Mouse (Mus musculus) heart, postnatal 10 days (tissue): ENCODE measurements around the gene Gpr35. TPM values are rescaled to one million over a fixed set of nuclear protein-coding genes. Genes with fewer than 3 reads are reported as not detected.

Experiments used
- DNase-seq, 2 experiments: peaks; one replicate each; pipeline ENCODE4 v3.0.0; 2021
- intact Hi-C: fragments of 180-260 bp; cut with DNase I; formaldehyde crosslinking; loops from one replicate; pipeline ENCODE4 v1.15.1; 2025
- total RNA-seq, 2 experiments: library from RNA; stranded (reverse); gene quantifications; 2 replicates each; pipeline ENCODE4 v1.2.3; 2021

Gene Gpr35
- total RNA-seq, 2 experiments from 2014 or later, result 0.29 to 0.45 TPM

DNA sequence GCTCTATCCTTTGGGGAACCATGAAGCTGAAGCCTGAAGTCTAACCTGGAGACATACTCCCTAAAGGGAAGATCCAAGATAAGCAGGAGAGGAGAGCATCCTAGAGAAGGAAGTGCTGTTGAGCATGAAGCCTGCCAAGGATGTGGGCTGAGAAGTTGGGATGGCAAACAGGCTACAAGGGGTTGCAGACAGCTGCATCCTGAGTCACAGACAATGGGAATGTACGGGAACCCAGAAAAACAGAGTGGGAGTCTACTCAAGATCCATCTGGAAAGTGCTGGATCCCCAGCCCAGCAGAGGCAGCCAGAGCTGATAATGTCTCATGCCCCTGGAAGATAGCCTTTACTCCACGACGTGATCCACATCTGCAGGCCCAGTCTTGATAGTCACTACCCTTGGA, 80.5 kb downstream of the Gpr35 start:
- no peak for DNase-seq
- intact Hi-C loops, result no loop called here

GRCm38 (mm10) chr1:93033989-93034388, 83.3 kb downstream of the Gpr35 start:
- DNase-seq, result peak; percentile 13 to 21
- intact Hi-C loops, result no loop called here

GRCm38 (mm10) chr1:93035981-93036380, 85.3 kb downstream of the Gpr35 start:
- peak in 1 of 2 experiments; percentile 7 for DNase-seq
- intact Hi-C loops, result no loop called here

Other genes starting within 250 kb of the Gpr35 start
- gene Gpc1, start 119.2 kb upstream of the Gpr35 start, total RNA-seq, result 100 to 1,000 TPM; 154 to 168 TPM
- gene Ankmy1, start 48.0 kb upstream of the Gpr35 start, total RNA-seq, result under 1 TPM in 1 of 2 experiments, not detected in 1; 0.32 TPM
- 10 to 100 TPM; 11.5 to 12.8 TPM for gene Dusp28, start 43.9 kb upstream of the Gpr35 start, total RNA-seq
- 10 to 100 TPM; 77.3 to 79.2 TPM for gene Rnpepl1, start 40.1 kb upstream of the Gpr35 start, total RNA-seq
- 10 to 100 TPM in 1 of 2 experiments, 1 to 10 TPM in 1; 9.9 to 10.9 TPM for gene Capn10, start 16.5 kb upstream of the Gpr35 start, total RNA-seq
- not detected for gene Aqp12, start 55.5 kb downstream of the Gpr35 start, total RNA-seq
- gene Kif1a, start 151.1 kb downstream of the Gpr35 start, total RNA-seq, result 1 to 10 TPM; 3.1 to 3.4 TPM
- not detected for gene Agxt, start 184.4 kb downstream of the Gpr35 start, total RNA-seq
- gene 2310007B03Rik, start 210.1 kb downstream of the Gpr35 start, total RNA-seq, result not detected
- gene Crocc2, start 217.9 kb downstream of the Gpr35 start, total RNA-seq, result under 1 TPM; 0.19 to 0.37 TPM